Mouse (Mus musculus) ES-Bruce4 (cell line): ENCODE results near the gene Hnrnph1. TPM values are rescaled to one million over a fixed set of nuclear protein-coding genes. Genes with fewer than 3 reads are reported as not detected.

Experiments
- H3K27ac ChIP-seq: 2 replicates; pipeline ENCODE4 v1.5.1; 2012; ENCODE audit warnings: low read length, inconsistent platforms; ENCODE audit not compliant: insufficient read depth
- H3K27me3 ChIP-seq: 2 replicates; pipeline ENCODE4 v1.6.1; 2012; ENCODE audit warnings: mild to moderate bottlenecking, low read length, inconsistent platforms; ENCODE audit not compliant: control insufficient read depth, poor library complexity, insufficient read depth, severe bottlenecking
- H3K36me3 ChIP-seq: 2 replicates; pipeline ENCODE4 v1.6.1; 2012; ENCODE audit warnings: inconsistent platforms, mild to moderate bottlenecking, low read length, moderate library complexity; ENCODE audit not compliant: control insufficient read depth, poor library complexity, insufficient read depth, severe bottlenecking
- H3K4me1 ChIP-seq: one replicate; pipeline ENCODE4 v1.8.1; 2011; ENCODE audit warnings: low read length; ENCODE audit not compliant: control insufficient read depth, insufficient read depth
- H3K4me3 ChIP-seq: 2 replicates; pipeline ENCODE4 v1.5.1; 2011; ENCODE audit warnings: low read depth, mild to moderate bottlenecking, low read length
- H3K9ac ChIP-seq: 2 replicates; pipeline ENCODE4 v1.6.1; 2012; ENCODE audit warnings: low read depth, mild to moderate bottlenecking, inconsistent platforms; ENCODE audit not compliant: poor library complexity, severe bottlenecking
- H3K9me3 ChIP-seq: replicated peaks from 2 replicates; pipeline ENCODE4 v1.6.1; 2012; ENCODE audit warnings: mild to moderate bottlenecking, low read length, inconsistent platforms; ENCODE audit not compliant: control insufficient read depth, poor library complexity, insufficient read depth, severe bottlenecking
- CTCF ChIP-seq: IDR thresholded peaks from one replicate; pipeline ENCODE4 v1.8.1; 2011; ENCODE audit warnings: low read depth, low read length
- EP300 ChIP-seq: IDR thresholded peaks from 2 replicates; pipeline ENCODE4 v1.6.1; 2011; ENCODE audit warnings: low read depth, low read length; ENCODE audit not compliant: insufficient read depth
- POLR2A ChIP-seq: IDR thresholded peaks from one replicate; pipeline ENCODE4 v1.8.1; 2011; ENCODE audit warnings: low read length; ENCODE audit not compliant: insufficient read depth
- polyA plus RNA-seq: library from polyadenylated mRNA; stranded (reverse); fragments of >200 nt; gene quantifications from 2 replicates; pipeline ENCODE4 v1.2.4, GENCODE M21; 2011; ENCODE audit warnings: low read depth; ENCODE audit not compliant: missing spikeins, insufficient read depth, insufficient read length

Gene Hnrnph1
- 531 and 559 TPM in 2 replicates for polyA plus RNA-seq

- H3K4me1 ChIP-seq: peaks cover 2% of the 10 kb centered on the region
Measured at GRCm38 (mm10) chr11:50376911-50377891, at the start of gene Hnrnph1. Gene Hnrnph1 (plus strand): TSS chr11:50376990.

GRCm38 (mm10) chr11:50328075-50328625 lies 48.6 kb upstream of the Hnrnph1 start:
- H3K4me1 ChIP-seq: no peaks in the 10 kb centered on the region
- no peak overlapping the region for H3K27ac ChIP-seq
- H3K9me3 ChIP-seq: no peaks in the 10 kb centered on the region
- H3K36me3 ChIP-seq: peaks cover 10% of the 10 kb centered on the region; the same call in 1 of the 2 replicates
- H3K9ac ChIP-seq: no peak overlapping the region
- no peaks in the 10 kb centered on the region for H3K27me3 ChIP-seq
- no peak for TF ChIP-seq POLR2A
- TF ChIP-seq EP300: no peak
- no peak for TF ChIP-seq CTCF
- H3K4me3 ChIP-seq: no peak overlapping the region

More at GRCm38 (mm10) chr11:50376911-50377891, at the start of gene Hnrnph1:
- Histone ChIP-seq H3K9me3 (no peaks in the 10 kb centered on the region), H3K4me3 (peak within 1 kb of the TSS; percentile 95), H3K27me3 (no peaks in the 10 kb centered on the region), H3K27ac (peak within 1 kb of the TSS; percentile 90), H3K36me3 (peaks cover 29% of the 10 kb centered on the region), H3K9ac (peak within 1 kb of the TSS; percentile 97)
- TF ChIP-seq POLR2A (peak; percentile 94), EP300 (no peak)

GRCm38 (mm10) chr11:50329378-50329777 lies 47.4 kb upstream of the Hnrnph1 start:
- Histone ChIP-seq H3K4me1 (no peaks in the 10 kb centered on the region), H3K9ac (no peak overlapping the region), H3K4me3 (no peak overlapping the region), H3K27me3 (no peaks in the 10 kb centered on the region), H3K36me3 (0 out of 2 replicates have a peak, but pooled peaks cover 5% of the 10 kb centered on the region), H3K27ac (no peak overlapping the region), H3K9me3 (no peaks in the 10 kb centered on the region)
- no peak for TF ChIP-seq EP300
- TF ChIP-seq POLR2A: no peak
- no peak for TF ChIP-seq CTCF

DNA sequence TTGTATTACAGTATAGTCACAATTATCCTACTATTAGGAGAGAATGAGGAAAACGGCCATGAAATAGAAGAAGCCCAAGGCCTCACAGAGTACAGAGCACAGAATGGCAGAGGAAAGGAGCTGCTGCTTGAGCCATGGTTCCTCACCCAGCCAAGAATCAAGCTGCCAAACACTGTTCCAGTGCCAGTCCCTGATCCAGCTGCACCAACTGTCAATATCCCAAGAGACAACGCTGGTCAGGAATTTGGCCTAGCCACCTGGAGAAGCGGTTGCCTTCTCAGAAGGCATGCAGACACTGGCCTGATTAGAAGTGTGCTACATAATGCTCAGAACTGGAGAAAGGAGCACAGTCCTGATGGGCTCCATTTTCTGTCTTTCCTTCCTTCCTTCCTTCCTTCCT lies 43.6 kb upstream of the Hnrnph1 start:
- H3K9me3 ChIP-seq: no peaks in the 10 kb centered on the region
- H3K36me3 ChIP-seq: no peaks in the 10 kb centered on the region
- TF ChIP-seq POLR2A: no peak
- no peak for TF ChIP-seq EP300
- no peak for TF ChIP-seq CTCF
- no peak overlapping the region for H3K9ac ChIP-seq
- H3K27ac ChIP-seq: no peak overlapping the region
- H3K4me3 ChIP-seq: no peak overlapping the region
- no peaks in the 10 kb centered on the region for H3K4me1 ChIP-seq
- H3K27me3 ChIP-seq: no peaks in the 10 kb centered on the region

GRCm38 (mm10) chr11:50336126-50336525 lies 40.7 kb upstream of the Hnrnph1 start:
- Histone ChIP-seq H3K9ac (no peak overlapping the region), H3K4me3 (no peak overlapping the region), H3K36me3 (no peaks in the 10 kb centered on the region), H3K27ac (no peak overlapping the region), H3K9me3 (no peaks in the 10 kb centered on the region), H3K27me3 (no peaks in the 10 kb centered on the region), H3K4me1 (peaks cover 1% of the 10 kb centered on the region)
- TF ChIP-seq EP300: no peak

GRCm38 (mm10) chr11:50336891-50337290 lies 39.9 kb upstream of the Hnrnph1 start:
- TF ChIP-seq POLR2A: no peak
- no peak for TF ChIP-seq CTCF
- TF ChIP-seq EP300: no peak
- Histone ChIP-seq H3K4me1 (peaks cover 1% of the 10 kb centered on the region), H3K9me3 (no peaks in the 10 kb centered on the region), H3K27me3 (no peaks in the 10 kb centered on the region), H3K4me3 (no peak overlapping the region), H3K9ac (no peak overlapping the region), H3K36me3 (no peaks in the 10 kb centered on the region), H3K27ac (no peak overlapping the region)
